Mouse (Mus musculus) cerebellum, adult 11-12 months (tissue): ENCODE data around the gene Nom1.

Experiments
- DNase-seq: peaks from one replicate; pipeline ENCODE4 v3.0.0; 2022

The Nom1 gene

DNA sequence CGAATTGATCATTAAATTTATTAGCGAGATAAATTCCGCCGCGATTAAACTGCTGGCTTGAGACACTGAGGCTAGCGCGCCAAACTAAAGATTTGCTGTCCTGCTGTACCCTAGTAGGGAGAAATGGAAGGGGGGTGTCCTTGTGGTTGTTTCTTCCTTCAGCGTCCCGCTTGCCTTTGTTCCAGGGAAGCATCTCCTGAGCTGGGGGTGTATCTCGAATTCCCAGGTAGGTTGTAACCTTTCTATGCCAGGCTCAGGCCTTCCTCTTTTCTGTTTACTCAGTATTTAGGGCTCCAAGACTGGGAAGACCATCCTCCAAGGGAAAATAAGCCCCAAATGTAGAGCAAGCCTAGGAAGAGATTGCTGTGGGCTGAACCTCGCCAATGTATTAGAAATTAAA is 36.9 kb downstream of the Nom1 start:
- DNase-seq = no peak

GRCm38 (mm10) chr5:29471855-29472665 is 37.6 kb downstream of the Nom1 start:
- DNase-seq = no peak

GRCm38 (mm10) chr5:29473551-29474245 is 39.2 kb downstream of the Nom1 start:
- DNase-seq = no peak

DNA sequence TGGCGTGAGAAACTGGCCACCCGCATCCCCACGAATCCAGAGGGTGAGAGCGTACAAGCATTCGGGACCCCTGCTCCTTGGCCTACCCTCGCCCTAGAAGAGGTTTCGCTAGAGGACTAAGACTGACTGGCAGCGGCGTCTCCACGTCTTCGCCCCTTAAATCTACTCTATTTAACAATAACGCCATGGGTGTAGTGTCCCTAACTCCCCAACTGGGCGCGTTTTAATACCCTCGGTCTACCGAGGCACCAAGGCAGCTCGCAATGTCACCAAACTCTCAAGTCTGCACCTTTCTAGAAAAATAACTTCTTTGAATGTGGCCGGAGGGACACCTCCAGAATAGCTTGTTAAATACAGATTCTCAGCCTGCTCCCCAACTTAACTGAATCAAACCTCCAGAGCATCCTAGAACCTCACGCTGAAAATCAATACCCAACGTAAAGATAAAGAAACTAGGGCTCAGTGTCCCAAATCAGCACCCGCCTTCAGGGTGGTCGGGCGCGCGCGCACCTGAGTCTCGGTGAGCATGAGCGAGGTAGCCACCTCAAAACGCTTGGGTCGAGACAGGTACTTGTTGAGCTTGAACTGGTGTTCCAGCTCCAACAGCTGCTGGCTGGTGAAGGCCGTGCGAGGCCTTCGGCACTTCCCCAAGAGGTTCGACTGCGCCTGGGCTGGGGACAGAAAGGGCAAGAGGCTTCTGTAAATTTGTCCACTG is 39.9 kb downstream of the Nom1 start:
- no peak for DNase-seq

- DNase-seq = no peak
These were observed 40.6 kb downstream of the Nom1 start for GRCm38 (mm10) chr5:29475041-29475440.

GRCm38 (mm10) chr5:29475556-29475955 is 41.1 kb downstream of the Nom1 start:
- DNase-seq = no peak

DNA sequence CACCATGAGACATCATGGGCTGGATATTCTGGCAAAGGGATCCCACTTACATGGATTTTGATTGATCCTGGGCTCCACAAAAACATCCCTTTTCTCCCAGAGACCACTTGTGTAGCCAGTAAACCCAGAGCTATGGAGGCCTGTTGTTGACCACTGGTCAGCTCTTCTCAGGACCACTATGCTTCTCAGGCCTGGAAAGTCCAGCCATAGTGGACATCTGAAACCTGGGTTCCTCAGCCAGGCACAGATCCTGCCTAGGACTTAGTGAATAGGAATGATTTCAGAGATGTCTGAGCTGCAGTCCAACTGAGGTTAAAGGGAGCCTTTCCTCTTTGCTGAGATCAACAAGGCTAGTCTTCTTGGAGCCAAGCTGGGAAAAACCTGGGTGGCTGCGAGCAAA is 41.6 kb downstream of the Nom1 start:
- no peak for DNase-seq

GRCm38 (mm10) chr5:29477474-29478207 is 43.2 kb downstream of the Nom1 start:
- no peak for DNase-seq

- DNase-seq = no peak
These were observed 44.0 kb downstream of the Nom1 start, which contains the start of gene Mnx1 for GRCm38 (mm10) chr5:29478208-29479197. TSS of gene Mnx1 (minus strand) at chr5:29478470.

- no peak for DNase-seq
These were observed 44.7 kb downstream of the Nom1 start for GRCm38 (mm10) chr5:29479198-29479593.

- DNase-seq = no peak
These were observed 49.3 kb downstream of the Nom1 start for GRCm38 (mm10) chr5:29483801-29484200.

GRCm38 (mm10) chr5:29484965-29485940 is 50.8 kb downstream of the Nom1 start:
- DNase-seq = no peak

- DNase-seq = no peak
These were observed 51.5 kb downstream of the Nom1 start for GRCm38 (mm10) chr5:29485941-29486320.

DNA sequence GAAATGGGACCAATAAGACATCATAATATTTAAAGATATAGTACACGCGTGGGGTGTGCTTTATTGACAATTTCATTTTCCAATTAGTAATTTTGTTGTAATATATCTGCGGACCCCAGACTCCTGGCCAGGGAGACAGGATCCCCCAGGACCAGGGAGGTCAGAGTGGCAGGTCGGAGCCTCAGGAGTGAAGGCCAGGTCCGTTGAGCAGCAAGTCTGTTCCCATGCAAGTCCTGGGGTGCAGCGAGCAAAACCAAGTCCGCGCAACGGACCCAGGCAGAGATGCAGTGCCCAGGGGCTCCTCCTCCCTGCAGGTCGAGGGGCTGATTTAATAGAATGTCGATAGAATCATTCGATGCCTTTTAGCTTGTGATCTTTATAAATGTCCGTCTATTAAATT is 52.9 kb downstream of the Nom1 start:
- DNase-seq = no peak

DNA sequence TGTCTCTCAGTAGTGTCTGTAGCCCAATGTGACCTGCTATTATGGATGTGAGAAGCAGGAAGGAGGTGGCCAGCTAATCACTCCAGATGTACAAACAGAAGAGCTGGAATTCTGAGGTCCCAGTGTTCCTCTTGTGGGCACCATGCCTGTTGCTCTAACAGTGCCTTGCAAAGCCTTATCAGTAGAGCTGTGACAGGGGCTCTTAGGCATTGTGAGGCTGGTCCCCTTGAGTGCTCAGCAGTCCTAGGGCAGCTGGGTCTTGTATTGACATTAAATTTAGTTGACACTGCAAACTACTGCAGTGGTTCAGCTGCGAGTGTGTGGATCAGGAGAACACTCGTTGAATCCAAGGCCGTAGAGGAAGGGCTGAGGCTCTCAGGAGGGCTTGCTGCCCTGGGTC is 72.5 kb downstream of the Nom1 start:
- no peak for DNase-seq
